Mouse (Mus musculus): ENCODE data around the gene 1700037H04Rik. TPM values are rescaled to one million over a fixed set of nuclear protein-coding genes. Genes with fewer than 3 reads are reported as not detected.

Gene 1700037H04Rik
- total RNA-seq, 2 experiments from 2014 or later = 74.6 to 83.3 TPM

DNA sequence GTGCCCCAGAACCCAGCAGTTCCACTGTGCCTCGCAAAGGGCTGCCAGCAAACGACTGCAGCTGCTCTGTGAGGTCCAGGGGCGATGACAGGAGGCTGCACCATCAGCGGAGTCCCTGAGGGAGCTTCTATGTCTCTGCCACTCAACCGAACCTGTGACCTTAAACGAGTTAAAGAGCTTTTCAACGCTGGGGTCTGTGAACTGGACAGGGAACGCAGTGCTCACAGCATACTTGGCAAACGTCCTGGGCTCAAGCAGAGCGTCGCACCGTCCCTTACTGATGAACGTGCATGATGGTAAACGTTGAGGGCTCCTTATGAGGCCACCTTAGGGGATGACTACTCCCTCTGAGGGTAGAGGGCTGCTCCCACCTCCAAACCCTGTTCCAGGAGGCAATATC lies 26.5 kb upstream of the 1700037H04Rik start:
- no peak for DNase-seq (ENCODE audit: low spot score in 2 of 2)
- intact Hi-C loops (cut with DNase I) = loop anchor here (2.0 to 10.0 kb wide), 2 partner anchors 76 to 228 kb away; partner anchors contain the start of gene Pank2

DNA sequence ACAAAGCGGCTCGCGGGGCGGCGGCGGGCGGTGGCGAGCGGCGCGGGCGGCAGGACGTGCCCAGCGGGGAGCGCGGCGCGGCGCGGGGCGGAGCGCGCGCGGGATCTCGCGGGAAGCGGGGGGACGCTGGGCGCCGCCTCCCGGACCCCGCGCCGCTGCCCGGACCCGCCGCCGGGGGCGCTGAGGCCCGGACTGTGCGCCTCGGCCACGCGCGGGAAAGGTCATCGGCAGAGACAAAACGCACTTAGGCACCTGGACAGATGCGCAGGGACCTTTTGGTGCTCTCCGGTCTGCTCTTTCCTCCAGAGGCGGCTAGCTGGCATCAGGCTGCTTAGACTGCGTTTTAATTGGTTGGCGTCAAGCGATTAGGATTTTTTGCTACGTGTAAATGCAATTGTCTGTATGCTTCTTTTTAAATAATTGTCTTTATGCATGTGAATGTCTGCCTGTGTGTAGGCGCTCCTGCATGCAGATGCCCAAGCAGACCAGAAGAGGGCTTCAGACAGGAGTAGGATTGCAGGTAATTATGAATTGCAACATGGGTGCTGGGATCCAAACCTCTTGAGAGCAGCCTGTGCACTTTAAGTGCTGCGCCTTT lies 20.2 kb upstream of the 1700037H04Rik start, which contains the start of gene Cenpb:
Gene Cenpb (minus strand): TSS at position 78 of the 598 bp plus-strand sequence.
- peak; percentile 82 to 84 for DNase-seq (ENCODE audit: low spot score in 2 of 2)
- intact Hi-C loops (cut with DNase I) = loop anchor here (1.0 to 10.0 kb wide), 2 partner anchors 30 to 235 kb away; no protein-coding TSS in a partner anchor

DNA sequence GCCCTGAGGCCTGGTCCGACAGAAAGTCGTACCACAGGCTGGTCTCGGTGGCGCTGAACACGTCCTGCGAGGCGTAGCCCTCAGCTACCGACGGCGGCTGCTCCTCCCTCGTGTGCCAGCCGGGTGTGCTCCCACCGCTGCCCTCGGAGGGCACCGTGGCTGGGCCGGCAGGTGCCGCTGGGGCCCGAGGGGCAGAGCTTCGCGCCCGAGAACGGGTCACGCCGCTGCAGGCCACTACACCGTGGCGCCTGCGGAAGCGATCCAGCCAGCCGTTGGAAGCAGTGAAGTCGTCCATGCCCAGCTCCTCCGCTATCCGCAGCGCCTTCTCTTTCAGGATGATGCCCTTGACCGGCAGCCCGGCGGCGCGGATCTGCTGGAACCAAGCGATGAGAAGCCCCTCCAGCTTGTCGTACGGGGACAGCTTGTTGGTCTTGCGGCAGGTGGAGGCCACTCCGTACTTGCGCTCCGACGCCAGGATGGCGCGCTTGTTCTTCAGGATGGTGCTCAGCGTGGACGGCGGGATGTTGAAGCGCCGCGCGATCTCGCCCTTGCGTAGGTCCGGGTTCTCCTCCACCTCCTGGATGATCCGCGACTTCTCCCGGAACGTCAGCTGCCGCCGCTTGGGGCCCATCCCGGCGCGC lies 19.5 kb upstream of the 1700037H04Rik start:
- intact Hi-C loops (cut with DNase I) = loop anchor here (1.0 kb wide), 1 partner anchor 31 kb away; no protein-coding TSS in a partner anchor
- DNase-seq (ENCODE audit: low spot score in 2 of 2) = peak; percentile 60 to 84

DNA sequence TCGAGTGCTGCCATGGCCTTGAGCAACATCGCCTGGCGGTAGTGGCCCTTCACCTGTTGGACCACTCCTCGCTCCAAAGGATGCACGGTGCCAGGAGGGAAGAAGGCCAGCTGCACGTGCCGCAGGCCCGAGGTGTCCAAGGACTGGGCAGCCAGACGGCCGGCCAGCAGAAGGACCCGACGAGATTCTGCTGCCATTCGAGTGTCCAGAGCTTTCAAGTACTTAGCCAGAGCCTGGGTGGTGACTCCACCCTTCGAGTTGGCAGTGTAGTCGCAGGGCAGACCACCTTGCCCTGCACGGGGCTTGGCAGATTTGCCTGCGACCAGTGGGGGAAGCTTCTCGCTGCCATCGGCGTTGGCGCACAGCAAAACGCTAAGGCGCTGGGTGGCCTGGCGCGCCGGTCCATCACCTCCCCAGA lies 19.0 kb upstream of the 1700037H04Rik start:
- intact Hi-C loops (cut with DNase I) = loop anchor here (1.0 kb wide), 1 partner anchor 31 kb away; no protein-coding TSS in a partner anchor
- peak in 1 of 2 experiments; percentile 12 for DNase-seq (ENCODE audit: low spot score in 2 of 2)

DNA sequence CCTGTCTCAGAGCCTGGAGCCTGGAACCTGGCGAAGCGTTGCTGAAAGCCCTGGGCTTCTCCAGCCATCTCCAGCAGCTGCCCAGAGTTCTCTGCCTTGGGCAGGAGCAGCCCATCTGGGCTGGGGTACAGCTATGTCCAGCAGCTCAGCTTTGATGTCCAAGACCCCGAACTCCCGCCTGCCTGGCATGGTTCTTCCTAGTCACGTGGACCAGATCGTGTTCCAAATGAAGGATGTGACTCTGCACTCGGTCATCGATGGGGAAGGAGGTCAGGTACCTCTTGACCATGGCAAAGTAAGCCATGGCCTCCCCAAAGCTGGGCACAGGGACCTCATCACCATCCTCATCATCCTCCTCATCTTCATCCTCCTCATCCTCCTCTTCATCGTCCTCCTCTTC lies 18.1 kb upstream of the 1700037H04Rik start:
- no peak for DNase-seq (ENCODE audit: low spot score in 2 of 2)
- intact Hi-C loops (cut with DNase I) = no loop called here

DNA sequence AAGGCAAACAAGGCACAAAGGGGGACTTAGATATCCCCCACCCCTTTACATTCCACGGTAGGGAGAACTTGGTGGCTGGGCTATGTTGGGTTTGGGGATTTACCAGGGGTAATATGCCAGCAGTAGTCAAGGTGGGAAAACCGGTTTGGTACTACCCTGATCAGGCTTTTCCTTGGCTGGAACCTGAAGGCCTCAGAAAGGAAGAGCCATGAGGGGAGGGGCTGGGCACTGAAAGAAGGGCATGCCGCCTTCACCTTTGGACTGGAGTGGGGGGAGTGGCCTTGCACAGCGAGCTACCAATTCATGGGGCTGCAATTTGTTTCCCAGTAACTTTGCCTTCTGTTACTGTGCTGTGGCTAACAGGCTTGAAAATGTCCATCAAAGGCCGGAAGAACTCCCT lies 16.6 kb upstream of the 1700037H04Rik start:
- intact Hi-C loops (cut with DNase I) = no loop called here
- no peak for DNase-seq (ENCODE audit: low spot score in 2 of 2)

DNA sequence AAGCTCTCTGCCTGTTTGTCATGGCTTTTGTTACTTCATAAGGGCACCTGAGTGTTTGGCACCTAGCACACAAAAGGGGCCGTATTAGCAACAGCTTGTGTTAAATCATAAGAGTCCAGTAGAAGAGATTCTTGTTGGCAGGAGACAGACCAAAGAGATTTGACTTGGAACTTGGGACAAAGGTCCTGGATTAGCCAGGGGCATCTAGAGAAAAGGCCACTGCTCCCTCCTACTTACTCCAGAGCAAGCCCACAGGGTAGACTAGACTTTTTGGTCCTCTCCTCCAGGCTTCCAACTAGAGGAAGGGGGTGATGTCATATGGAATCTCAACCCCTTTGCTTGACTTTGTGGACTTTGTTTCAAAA lies 16.0 kb upstream of the 1700037H04Rik start:
- DNase-seq (ENCODE audit: low spot score in 2 of 2) = no peak
- intact Hi-C loops (cut with DNase I) = no loop called here

DNA sequence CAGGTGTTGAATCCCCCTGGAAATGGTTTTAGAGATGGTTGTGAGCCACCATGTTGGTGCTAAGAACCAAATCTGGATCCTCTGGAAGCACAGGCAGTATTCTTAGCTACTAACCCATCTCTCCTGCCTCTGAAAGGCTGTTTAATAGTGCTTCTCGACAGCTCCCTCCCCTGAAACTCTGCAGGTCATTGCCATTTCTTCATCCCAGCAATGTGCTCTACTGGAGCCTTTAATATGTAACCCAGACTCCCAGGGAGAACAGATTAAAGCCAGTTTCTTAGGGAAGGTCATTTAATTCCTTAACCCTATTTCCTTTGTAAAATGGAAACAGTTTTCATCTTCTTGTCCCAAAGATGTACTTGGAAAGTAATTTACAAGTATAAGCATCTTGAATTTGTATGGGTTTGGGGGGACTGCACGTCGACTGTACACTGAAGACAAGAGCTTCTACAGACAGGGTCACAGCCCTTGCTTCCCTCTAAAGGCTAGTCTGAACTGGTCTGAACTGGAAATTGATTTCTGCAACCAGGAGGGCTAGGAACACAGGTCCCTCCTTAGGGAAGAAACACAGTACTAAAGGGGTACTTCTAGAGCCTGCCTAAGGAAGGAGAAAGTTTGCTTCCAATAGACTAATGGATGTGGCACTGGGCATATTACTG lies 15.5 kb upstream of the 1700037H04Rik start:
- intact Hi-C loops (cut with DNase I) = no loop called here
- no peak for DNase-seq (ENCODE audit: low spot score in 2 of 2)

DNA sequence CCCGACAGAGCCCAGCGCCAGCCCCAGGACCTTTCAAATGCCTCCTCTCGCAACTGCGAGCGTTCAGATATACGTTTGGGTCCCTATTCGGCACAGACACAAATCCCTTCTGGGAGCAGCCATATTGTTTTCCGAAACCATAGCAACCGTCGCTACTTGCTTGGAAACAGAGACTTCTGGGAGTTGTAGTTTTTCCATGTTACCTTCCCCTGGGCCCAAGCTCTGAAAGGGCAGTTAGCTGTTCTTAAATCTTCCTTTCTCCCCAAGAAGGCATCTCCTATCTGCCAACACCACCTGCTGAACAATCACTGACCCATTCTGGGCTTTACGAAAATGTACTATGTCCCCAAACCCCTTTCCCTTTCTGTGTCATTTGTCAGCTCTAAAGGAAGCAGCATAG lies 14.8 kb upstream of the 1700037H04Rik start:
- intact Hi-C loops (cut with DNase I) = no loop called here
- DNase-seq (ENCODE audit: low spot score in 2 of 2) = peak; percentile 75 to 82

DNA sequence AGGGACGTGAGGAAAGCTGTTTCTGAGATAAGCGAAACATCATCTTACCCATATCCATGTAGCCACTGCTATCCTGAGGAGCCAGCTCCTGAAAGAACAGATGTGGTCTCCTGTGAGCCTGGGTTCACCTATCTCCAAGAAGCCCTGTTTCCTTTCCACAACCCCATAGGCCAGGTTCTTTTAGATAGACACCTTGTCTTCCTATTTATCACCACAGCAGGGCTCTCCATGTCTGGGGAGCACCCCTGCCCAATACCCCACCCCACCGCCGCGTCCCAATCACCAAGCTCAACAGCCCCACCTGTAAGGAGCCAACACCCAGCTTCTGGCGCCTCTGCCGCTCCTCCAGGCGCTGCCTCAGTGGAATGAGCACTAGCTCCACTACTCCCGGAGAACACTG lies 12.4 kb upstream of the 1700037H04Rik start:
- intact Hi-C loops (cut with DNase I) = no loop called here

DNA sequence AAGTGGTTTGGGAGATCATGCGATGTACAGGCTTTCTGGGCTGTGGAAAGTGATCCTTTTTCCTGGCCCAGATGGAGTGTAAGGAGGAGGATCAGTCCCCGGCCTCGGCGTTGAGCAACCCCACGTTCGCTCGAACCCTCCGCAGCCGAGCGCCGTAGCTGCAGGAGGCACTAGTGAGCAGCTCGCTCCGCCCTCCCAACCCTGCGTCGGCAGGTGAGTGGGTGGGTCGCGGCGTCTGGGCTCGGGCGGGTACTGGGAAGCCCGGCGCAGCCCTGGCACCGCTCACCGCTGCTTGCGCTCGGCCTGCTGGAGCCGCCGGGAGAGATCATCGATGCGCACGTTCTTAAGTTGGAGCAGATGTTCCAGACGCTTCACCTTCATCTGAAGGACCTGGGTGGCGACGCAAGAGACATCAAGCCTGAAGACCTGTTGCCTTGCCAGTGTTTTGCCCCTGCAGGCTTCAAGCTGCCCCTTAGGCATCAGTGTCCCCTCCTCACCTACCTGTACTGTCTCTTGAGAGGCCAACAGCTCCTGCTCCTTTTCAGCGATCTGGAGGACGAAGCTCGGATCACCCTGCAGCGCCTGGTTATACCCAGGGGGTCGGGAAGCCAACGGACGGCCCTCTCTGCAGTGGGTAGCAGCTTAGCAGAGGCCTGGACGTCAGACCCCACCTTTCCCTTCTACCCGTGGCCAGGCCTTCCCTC lies 11.7 kb upstream of the 1700037H04Rik start:
- intact Hi-C loops (cut with DNase I) = no loop called here

More for the DNA sequence above, 12.4 kb upstream of the 1700037H04Rik start:
- no peak for DNase-seq (ENCODE audit: low spot score in 2 of 2)

DNA sequence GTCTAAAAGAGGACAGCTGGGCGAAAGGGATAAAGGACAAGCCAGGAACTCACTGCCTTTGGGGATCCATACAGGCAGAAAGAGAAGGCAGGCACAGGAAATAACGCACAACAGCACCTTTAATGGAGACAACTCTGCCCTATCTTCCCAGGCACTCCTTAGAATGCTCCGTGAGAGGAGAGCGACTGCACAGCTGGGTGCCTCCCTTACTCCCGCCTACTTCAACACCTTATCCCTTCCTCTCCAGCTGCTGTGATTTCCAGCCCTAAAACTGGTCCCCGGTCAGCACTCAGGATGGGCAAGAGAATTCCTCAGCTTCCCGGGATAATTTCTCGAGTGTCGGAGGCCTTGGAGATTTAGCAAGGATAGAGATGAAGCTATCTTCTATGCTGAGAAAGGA lies 11.1 kb upstream of the 1700037H04Rik start:
- intact Hi-C loops (cut with DNase I) = no loop called here
- no peak for DNase-seq (ENCODE audit: low spot score in 2 of 2)

More for the DNA sequence above, 11.7 kb upstream of the 1700037H04Rik start:
- DNase-seq (ENCODE audit: low spot score in 2 of 2) = peak; percentile 66 to 71

DNA sequence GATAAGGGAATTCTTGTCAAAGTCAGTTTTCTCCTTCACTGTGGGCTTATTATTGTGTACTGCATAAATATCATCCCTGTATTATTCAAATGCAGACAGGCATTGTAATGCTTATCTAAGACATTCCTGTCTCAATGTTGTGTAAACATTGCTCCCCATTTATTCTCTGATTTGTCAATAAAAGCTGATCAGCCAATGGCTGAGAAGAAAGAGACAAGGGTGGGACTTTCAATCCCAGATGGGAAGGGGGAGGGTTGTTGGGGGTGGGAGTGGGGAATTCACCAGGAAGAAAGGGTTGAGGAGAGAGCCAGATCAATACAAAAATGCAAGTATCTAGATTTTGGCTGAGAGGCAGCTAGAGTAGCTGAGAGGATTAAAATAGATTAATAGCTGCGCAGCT lies 9.0 kb upstream of the 1700037H04Rik start:
- no peak for DNase-seq (ENCODE audit: low spot score in 2 of 2)
- intact Hi-C loops (cut with DNase I) = no loop called here

DNA sequence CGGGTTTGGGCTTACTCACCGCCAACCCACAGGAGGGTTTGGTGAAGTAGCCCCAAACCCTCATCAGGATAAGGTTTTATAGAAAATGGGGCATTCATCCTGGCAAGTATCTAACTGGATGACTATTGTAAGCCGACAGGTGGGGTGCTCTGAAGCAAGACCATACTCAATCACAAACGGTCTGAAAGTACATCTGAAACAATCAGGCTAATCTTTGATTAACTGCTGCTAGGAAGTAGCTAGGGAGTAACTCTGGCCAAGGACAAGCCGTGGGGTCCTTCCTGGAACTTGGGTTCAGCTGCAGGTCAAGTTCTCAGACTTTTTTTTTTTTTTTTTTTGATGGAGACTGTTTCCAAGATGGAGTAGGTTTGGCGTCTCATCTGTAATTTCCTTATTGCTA lies 8.1 kb upstream of the 1700037H04Rik start:
- intact Hi-C loops (cut with DNase I) = no loop called here
- no peak for DNase-seq (ENCODE audit: low spot score in 2 of 2)

DNA sequence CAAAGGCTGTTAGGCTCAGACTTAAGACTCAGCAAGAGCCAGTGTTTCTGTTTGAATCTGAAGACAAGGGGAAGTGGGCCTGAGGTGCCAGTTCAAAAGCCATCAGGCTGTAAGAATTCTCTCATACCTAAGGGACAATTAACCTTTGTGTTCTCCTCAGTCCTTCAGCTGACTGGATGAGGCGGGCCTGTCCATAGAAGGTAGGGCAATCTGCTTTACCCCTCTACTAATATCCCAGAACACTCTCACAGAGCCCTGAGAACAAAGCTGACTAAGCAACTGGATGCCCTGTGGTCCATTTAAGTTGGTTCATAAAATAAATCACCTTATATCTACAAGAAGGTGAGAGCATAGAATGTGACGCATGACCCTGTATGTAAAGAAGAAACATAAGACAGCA lies 6.3 kb upstream of the 1700037H04Rik start:
- intact Hi-C loops (cut with DNase I) = no loop called here
- no peak for DNase-seq (ENCODE audit: low spot score in 2 of 2)

DNA sequence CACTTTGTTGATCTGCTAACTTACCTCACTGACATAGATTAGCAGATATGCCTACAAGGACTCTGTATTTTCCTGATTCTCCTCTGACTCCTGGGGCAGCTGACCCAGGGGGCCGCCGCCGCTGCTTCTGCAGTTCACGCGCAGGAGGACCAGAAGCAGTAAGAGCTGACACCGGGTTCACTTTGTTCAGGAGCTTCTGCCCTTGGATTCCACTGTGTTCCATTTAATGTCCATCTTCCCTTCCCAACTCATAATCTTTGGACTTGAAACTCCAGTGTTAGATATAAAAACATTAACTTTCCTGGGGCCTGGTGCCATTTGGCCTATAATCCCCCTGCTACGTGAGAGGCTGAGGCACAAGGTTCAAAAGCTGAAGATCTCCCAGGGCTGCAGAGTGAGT lies 4.0 kb upstream of the 1700037H04Rik start:
- DNase-seq (ENCODE audit: low spot score in 2 of 2) = no peak
- intact Hi-C loops (cut with DNase I) = no loop called here

DNA sequence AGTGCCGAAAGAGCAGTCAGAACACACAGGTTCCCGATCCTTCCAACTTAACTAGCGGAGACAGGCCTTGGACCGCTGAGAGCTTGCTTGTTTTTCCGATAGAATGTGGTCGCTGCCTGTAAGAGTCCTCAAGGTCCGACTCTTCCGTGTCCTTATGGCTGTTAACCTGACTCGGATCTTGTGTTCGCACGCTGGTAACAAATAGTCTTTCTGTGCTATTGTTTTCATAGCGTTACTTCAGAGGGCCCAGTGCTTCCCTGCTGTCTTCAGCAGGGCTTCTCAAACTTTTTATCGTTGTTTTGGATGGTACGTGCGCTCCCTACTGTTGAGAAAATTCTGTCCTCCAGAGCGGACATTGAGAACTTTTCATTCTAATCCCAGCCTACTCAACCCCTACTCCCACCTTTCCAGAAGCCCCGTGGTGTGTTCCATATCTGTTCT lies 810 bp upstream of the 1700037H04Rik start:
- intact Hi-C loops (cut with DNase I) = loop anchor here (2.0 kb wide), 1 partner anchor 66 kb away; no protein-coding TSS in a partner anchor

DNA sequence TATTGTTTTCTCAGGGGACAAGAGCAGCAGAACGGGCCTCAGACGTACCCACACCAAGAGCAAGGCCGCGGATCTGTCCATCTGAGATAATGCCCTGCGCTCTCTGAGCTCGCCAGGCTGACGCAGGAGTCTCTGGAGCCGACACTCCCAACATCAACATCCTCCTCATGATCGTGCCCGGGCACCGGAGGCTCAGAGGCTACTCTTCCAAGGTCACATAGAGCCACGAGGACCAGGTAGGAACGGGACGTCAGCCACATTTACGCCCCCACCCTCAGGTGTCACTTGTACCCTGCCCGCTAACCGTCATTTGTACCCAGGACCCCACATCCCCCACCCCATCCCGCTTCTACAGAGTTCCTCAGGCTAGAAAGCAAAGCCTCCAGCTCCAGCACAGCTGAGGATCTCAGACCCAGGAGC lies 380 bp downstream of the 1700037H04Rik start:
- DNase-seq (ENCODE audit: low spot score in 2 of 2) = peak in 1 of 2 experiments; percentile 33
- intact Hi-C loops (cut with DNase I) = no loop called here

More for the DNA sequence above, 810 bp upstream of the 1700037H04Rik start:
- DNase-seq (ENCODE audit: low spot score in 2 of 2) = peak; percentile 38 to 41

DNA sequence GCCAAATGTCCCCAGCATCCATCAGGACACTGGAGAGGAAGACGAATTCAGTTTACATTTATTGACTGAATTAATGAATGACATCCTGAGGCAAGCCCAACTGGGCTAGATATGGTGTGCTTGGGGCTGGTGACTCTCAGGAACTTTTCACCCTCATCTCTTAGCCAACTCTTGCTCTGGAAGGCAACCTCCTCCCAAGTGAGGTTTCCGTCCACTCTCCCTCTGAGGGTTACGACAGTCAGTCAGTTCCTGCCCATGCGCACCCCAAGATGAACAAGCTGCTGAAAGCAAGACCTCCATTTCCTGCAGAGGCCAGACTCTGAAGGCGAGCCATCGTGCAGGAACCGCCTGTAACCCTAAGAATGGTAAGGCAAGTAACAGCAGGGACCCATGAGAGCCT lies 2.9 kb downstream of the 1700037H04Rik start:
- intact Hi-C loops (cut with DNase I) = no loop called here

DNA sequence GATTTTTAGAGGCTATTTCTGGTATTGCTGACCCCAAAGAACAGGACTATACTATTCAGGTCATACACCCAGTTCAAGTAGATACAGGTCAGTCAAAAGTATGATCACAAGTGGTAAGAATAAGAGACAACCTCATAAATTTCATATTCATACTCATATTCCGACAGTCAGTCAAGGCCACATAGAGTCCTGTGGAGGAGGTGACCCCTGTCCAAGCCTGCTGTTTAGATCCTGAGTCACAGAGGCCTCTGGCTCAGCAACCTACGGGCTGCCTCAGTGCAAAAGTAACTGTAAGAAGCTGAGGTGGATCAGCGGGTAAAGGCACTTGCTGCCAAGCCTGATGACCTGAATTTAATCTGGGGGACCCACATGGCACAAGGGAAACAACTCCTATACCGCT lies 5.8 kb downstream of the 1700037H04Rik start:
- no peak for DNase-seq (ENCODE audit: low spot score in 2 of 2)

More for the DNA sequence above, 2.9 kb downstream of the 1700037H04Rik start:
- no peak for DNase-seq (ENCODE audit: low spot score in 2 of 2)

More for the DNA sequence above, 5.8 kb downstream of the 1700037H04Rik start:
- intact Hi-C loops (cut with DNase I) = no loop called here
